Mouse (Mus musculus): ENCODE measurements around the gene Rgl1. TPM values are rescaled to one million over a fixed set of nuclear protein-coding genes. Genes with fewer than 3 reads are reported as not detected.

The Rgl1 gene
- total RNA-seq, 2 experiments from 2014 or later: 10.8 to 10.9 TPM

DNA sequence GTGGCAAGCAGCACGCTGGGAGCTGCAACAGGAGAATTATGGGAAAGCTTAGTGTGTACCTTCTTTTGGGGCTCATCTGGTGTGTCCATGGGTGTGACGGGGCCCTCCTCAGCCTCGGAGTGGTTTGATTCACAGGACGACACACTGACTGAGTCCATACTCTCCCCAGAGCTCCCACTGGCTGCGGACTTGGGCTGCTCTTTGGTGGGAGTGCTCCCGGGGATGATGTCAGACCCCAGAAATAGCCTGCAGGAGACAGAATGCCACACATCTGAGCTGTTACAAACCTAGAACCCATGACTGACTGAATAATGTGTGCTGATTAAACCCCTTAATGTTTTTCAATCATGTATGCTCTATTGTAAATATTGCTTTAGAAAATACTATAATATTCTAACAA is 237.9 kb downstream of the Rgl1 start:
- no peak for DNase-seq
- intact Hi-C loops (cut with DNase I): loop anchor here (5.0 to 10.0 kb wide), 2 partner anchors 149 to 377 kb away; partner anchors contain the start of gene Smg7

DNA sequence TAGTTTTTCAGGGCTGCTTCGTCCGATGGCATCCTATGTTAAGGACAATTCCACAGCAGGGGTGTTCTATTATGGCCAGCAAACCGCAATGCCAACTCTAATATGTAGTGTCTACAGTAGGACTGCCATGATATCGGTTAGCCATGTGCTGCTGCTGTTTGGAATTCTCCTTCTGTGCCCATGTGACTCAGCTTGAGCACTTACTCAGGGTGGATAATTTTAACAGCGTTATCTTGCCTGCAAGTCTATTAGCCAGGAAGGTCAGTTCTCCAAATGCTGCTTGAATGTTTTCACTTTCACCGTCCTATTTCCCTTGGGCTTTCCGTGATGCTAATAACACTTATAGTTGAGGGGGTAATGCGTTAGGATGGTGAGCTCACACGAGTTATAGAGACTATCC is 240.0 kb downstream of the Rgl1 start:
- intact Hi-C loops (cut with DNase I): loop anchor here (5.0 to 10.0 kb wide), 2 partner anchors 151 to 379 kb away; partner anchors contain the start of gene Smg7
- no peak for DNase-seq

DNA sequence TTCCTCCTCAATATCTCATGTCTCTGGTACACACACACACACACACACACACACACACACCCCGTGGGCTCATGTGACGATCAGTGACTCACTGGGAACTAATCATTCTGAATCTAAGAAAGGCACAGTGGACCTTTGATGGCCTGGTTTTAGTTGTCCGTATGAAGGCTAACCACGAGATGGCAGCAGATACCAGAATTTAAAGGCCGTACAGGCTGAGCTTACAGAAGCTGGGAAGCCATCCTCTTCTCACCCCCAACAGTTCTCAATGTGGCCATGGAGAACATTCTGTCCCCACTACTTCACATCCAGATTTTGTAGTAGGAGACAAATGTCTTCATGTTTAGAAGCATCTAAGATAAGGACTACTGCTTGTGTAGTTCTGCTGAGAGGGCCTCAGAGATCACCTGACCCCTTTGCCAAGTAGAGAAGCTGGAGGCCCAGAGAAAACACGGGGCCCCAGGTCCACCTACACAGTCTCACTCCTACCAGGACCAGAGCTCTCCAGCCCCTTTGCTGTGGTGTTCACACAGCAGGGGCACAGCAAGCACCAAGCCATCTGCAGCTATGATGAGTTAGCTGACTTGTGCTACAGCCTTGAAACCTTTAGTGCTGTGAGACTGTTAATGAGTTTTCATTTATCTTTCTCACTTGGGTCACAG is 241.0 kb downstream of the Rgl1 start:
- intact Hi-C loops (cut with DNase I): loop anchor here (1.0 to 10.0 kb wide), 3 partner anchors 152 to 380 kb away; partner anchors contain the start of gene Smg7
- DNase-seq: peak in 1 of 2 experiments; percentile 66

DNA sequence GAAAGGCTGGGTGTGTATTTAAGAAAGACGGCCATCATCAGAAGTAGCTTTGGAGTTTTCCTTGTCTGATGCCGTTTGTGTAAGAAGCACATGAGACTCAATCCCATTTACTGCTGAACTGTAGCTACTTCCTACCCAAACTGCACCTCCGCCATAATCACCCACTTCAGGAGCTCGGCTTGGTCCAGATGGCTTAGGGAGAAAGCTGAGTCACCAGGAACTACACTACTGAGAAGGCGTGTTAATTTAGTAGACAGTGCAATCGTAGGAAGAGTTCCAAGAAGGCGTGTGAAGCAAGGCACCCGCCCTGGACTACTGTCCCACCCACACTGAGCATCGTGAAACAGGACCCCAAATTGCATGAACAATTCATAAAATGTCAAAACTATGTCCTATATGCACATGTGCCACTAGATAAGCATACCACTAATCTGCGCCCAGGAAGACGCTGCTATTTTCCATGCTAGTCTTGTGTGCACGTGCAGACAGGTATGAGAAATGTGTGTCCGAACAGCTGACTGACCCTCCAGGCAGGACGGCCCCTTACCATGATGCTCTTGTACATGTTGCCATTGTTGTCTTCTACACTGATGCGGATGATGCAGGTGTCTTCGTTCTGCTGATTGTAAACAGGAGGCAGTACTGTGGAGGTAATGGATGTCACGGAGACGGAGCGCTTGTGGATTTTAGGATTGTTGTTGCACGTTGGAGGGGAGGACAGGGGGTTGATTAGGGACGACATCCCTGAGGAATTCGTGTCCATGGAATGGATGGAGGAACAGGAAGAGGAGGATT is 241.9 kb downstream of the Rgl1 start:
- intact Hi-C loops (cut with DNase I): loop anchor here (1.0 to 10.0 kb wide), 2 partner anchors 222 to 381 kb away; partner anchors contain the start of gene Smg7
- no peak for DNase-seq

DNA sequence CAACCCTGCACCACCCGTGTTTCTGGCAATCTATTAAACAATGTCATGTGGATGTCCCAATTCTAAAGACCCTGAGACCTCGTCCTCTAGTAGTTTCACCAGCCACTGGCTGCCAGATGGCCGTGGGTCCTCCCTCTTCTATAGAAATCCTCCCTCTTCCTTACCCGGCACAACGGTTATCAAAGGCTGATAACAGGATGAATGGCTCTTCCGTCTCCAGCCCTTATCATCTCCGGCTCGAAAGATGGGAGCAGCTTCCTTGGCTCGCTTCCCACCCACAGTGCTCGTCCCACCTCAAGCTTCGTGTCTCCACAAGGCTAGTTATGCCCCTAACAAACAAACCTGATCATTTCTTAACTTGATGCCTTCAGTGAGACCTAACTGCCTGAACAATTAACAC is 242.9 kb downstream of the Rgl1 start:
- no peak for DNase-seq
- intact Hi-C loops (cut with DNase I): loop anchor here (10.0 kb wide), 1 partner anchor 382 kb away; the partner anchor contains the start of gene Smg7

DNA sequence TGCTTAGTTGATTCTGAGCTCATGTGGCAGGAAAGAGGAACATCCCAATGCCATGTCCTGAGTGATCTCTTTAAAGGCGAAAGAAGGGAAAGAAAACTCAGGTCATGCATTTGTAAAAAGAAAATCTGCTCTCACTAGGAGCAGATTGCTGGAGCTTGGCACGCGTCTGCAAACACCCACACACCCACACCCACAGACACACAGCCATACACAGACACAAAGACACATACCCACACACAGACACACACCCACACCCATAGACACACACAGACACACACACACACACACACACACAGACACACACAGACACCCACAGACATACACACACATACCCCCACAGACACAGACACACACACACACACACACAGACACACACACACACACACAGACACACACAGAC is 243.9 kb downstream of the Rgl1 start:
- DNase-seq: no peak
- intact Hi-C loops (cut with DNase I): loop anchor here (10.0 kb wide), 1 partner anchor 383 kb away; the partner anchor contains the start of gene Smg7

GRCm38 (mm10) chr1:152520798-152521575 is 245.2 kb downstream of the Rgl1 start:
- DNase-seq: peak; percentile 38 to 46
- intact Hi-C loops (cut with DNase I): loop anchor here (10.0 kb wide), 1 partner anchor 384 kb away; the partner anchor contains the start of gene Smg7

DNA sequence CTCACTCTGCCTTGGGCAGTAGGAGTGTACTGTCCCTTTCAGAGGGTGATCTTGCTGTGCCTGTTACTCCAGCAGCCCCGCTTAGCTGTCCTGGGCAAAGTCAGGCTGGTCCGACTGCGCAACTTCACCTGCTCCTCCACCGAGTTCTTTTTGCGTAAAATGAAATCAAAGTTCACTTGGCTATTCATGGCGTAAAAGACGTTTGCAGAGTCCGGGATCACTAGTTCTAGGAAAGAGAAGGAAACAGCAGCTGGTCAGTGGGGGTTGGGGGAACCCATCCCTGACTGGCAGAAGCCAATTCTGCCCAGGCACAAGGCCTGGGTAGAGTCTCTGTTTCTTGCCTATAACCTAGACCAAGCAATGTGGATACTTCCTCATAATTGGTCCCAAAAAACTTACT is 247.2 kb downstream of the Rgl1 start:
- DNase-seq: no peak
- intact Hi-C loops (cut with DNase I): no loop called here

DNA sequence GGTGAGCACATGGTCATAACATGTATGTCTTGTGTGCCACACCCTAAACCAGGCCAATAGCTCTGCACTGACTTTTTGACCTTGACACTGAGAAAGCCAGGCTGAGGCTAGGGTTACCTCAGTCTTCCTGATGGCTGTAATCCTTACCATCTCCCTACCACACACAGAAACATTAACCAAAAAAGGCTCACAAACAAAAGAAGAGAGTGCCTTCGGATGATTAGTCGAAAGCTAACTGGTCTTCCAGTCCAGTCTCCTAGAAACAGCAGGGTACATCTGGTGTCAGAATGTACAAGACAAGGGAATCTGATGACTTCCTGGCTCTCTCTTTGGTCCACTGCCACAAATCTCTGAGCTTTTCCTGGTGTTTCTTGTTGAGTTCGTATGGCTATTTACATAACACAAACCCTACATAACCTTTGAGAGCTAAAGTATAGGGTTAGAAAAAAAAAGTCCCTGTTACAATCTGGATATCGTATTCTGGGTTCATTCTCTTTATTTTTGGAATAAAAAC is 249.0 kb downstream of the Rgl1 start:
- no peak for DNase-seq
- intact Hi-C loops (cut with DNase I): no loop called here

DNA sequence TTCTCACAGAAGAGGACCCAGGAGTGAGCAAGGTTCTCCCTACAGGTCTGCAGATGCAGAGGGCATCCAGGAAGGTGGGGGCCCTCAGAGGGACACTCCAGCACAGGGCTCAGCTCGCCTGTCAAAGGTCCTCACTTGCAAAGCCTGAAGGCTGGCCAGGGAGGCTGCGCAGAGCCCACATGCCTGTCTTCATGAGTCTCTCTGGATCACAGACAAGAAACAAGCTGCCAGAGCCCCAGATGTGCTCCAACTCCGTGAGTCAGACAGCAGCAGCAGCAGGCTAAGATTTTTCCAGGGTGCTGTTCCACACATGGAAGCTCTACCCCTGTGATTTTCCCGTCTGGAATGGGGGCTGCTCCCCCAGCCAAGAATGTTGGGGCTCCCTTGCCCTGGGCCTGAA is 251.9 kb downstream of the Rgl1 start:
- intact Hi-C loops (cut with DNase I): no loop called here
- peak in 1 of 2 experiments; percentile 48 for DNase-seq

DNA sequence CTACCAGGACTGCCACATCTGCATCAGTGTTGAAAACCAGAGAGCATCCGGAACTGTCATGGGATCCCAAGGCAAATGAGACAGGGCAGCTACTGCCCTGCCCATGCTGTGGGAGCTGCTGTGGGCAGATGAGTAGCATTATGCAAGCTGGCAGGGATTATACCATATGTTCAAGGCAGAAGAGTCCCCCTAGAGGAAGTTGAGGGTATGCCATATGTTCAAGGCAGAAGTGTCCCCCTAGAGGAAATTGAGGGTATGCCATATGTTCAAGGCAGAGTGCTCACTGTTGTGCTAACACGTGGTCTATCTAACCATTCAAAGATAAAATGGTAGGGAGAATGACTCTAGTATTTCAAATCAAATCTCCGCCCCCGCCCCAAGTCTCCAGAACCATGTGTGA is 254.9 kb downstream of the Rgl1 start:
- no peak for DNase-seq
- intact Hi-C loops (cut with DNase I): no loop called here

DNA sequence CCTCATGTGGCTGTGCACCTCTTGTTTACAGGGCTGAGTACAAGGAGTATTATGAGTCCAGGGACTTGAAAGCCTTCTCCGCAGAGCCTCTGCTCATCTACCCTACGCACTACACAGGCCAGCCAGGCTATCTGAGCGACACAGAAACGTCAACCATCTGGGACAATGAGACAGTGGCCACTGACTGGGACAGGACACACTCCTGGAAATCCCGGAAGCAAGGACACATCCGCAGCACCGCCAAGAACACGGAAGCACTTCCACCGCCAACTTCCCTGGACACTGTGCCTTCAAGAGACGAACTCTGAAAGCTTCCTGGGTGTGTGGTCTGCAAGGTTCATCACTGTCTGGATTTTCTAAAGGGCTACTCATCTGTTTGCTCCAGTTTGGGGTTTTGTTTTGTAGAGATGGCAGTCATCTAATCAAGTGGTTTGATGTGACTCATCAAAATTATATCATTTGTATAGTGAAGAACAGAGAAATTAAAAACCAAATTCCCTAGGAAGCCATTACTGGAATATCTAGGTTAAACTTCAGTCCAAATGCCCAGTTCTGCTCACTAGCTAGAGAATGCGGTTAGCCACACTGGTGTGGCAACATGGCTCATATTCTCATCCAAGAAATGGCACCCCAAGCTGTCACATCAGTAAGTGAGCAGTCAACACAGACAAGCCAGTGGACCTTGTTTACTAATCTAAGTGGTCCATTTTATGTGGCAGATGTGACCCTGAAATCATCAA is 257.5 kb downstream of the Rgl1 start:
- intact Hi-C loops (cut with DNase I): no loop called here

DNA sequence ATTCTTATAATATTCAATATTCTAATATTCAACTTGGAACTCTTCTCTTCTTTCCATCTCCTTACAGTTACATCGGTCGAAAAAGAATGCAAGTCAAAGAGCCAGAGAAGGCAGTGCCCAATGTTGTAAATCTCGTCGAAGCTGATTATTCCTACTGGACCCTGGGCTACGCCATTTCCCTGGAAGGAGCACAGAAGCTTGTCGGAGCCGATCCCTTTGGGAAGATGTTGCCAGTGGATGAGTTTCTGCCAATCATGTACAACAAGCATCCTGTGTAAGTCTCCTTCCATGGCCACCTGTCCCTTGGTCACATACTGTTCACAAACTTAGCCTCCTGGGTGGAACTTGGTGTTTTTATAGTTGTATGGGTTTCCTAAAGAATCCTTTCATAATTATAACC is 259.4 kb downstream of the Rgl1 start:
- no peak for DNase-seq
- intact Hi-C loops (cut with DNase I): no loop called here

More for the DNA sequence above, 257.5 kb downstream of the Rgl1 start:
- DNase-seq: no peak

DNA sequence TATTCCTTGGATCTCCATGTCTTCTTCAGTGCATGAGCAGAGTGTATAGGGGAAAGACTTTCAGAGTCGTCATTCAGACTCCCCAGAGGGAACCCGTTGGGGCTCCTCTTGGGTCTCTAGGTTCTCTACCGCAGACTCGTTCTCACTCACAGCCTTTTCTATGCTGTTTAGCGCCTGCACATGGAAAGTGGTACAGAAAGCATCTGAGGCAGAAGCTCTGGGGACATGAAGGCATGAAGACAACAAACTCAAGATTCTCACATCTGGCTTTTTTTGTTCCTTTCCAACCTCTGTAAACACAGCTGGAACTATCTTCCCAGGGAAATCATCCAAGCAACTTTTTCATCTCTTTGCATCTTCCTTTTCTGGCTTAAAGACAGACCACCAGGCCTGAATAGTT is 260.0 kb downstream of the Rgl1 start:
- no peak for DNase-seq
- intact Hi-C loops (cut with DNase I): no loop called here

GRCm38 (mm10) chr1:152499802-152500201 is 266.3 kb downstream of the Rgl1 start:
- intact Hi-C loops (cut with DNase I): no loop called here
- no peak for DNase-seq

DNA sequence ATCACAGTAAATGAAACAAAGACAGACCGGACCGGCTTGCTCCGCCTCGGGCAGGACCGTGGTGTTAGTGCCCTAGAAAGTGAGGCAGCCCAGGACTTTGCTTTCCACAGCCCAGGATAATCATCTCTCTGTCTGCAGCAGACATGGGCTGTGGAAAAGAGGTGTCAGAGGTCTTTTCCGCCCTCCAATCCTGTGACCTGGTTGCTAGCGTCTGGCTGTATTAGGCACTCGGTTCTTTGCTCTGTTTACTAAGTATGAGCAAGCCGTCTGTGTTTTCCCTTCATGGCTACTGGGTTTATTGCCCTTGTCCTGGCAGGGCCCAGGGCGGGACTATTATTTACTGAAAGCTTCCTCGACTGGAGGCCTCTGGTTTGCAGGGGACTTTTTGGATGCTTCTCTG is 268.6 kb downstream of the Rgl1 start:
- intact Hi-C loops (cut with DNase I): no loop called here
- peak; percentile 35 to 39 for DNase-seq

DNA sequence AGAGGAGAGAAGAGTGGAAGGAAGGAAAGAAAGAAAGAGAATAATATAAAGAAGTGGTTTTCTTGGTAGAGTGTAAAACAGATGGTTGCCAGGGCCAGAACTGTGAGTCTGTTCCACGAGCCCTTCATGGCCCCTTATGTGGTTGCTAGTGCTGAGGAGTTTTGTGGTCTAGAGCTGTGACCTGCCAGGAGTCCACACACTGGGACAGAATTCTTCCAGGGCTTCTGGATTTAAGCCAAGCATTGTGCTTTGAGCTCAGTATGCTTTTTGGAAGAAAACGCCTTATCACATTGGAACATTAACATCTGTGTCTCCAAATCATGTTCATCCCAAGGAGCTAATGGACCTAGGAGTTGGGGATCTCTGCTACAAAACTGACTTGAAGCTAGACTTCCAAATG is 269.3 kb downstream of the Rgl1 start:
- no peak for DNase-seq
- intact Hi-C loops (cut with DNase I): no loop called here

- intact Hi-C loops (cut with DNase I): no loop called here
- no peak for DNase-seq
Measured at GRCm38 (mm10) chr1:152492258-152492657, 273.9 kb downstream of the Rgl1 start.

- intact Hi-C loops (cut with DNase I): no loop called here
- no peak for DNase-seq
Measured at GRCm38 (mm10) chr1:152490842-152491241, 275.3 kb downstream of the Rgl1 start.

DNA sequence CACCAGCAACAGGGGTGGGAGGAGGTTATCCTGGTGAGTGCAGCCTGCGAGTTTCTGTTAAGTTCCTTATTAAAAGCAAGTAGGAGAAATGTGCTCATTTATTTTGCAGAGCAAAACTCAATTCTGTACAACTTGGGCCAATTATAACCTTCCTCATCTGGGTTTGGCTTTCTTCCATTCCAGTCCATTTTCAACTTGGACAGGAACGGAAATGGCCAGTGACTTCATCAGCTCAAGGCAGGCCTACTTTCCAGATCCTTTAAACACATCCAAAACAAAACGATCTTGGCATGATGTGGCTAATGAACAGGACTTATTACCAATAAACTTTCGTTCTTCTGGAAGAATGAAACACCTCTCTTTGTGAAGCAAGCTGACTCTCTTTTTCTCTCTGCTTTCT is 290.0 kb downstream of the Rgl1 start:
- intact Hi-C loops (cut with DNase I): no loop called here
- no peak for DNase-seq
